Mouse (Mus musculus): ENCODE data around the gene Chst11. TPM values are rescaled to one million over a fixed set of nuclear protein-coding genes. Genes with fewer than 3 reads are reported as not detected.

The Chst11 gene
- polyA plus RNA-seq, 1 experiment: 10.4 TPM

GRCm38 (mm10) chr10:83220217-83220616 lies 234.9 kb downstream of the Chst11 start:
- Histone ChIP-seq H3K4me3 (replicated peaks) (no peak overlapping the region), H3K27me3 (replicated peaks) (peaks cover 4% of the 10 kb centered on the region), H3K4me1 (peaks cover 28% of the 10 kb centered on the region), H3K36me3 (replicated peaks; ENCODE audit: low read length) (no peaks in the 10 kb centered on the region), H3K9me3 (peaks cover 19% of the 10 kb centered on the region)
- TF ChIP-seq GATA1 (IDR thresholded peaks at IDR 0.05; ENCODE audit: borderline replicate concordance, low read length) (no peak), FLI1 (IDR thresholded peaks at IDR 0.05; ENCODE audit: low read length) (no peak)

GRCm38 (mm10) chr10:83220847-83221246 lies 235.5 kb downstream of the Chst11 start:
- Histone ChIP-seq H3K36me3 (replicated peaks; ENCODE audit: low read length) (no peaks in the 10 kb centered on the region), H3K4me3 (replicated peaks) (no peak overlapping the region), H3K9me3 (peaks cover 19% of the 10 kb centered on the region), H3K4me1 (peaks cover 22% of the 10 kb centered on the region), H3K27me3 (replicated peaks) (peaks cover 4% of the 10 kb centered on the region)
- no peak for TF ChIP-seq GATA1 (IDR thresholded peaks at IDR 0.05; ENCODE audit: borderline replicate concordance, low read length)
- no peak for TF ChIP-seq FLI1 (IDR thresholded peaks at IDR 0.05; ENCODE audit: low read length)

GRCm38 (mm10) chr10:83224999-83225398 lies 239.7 kb downstream of the Chst11 start:
- peaks cover 28% of the 10 kb centered on the region for H3K4me1 ChIP-seq
- peaks cover 26% of the 10 kb centered on the region for H3K9me3 ChIP-seq
- no peak for TF ChIP-seq FLI1 (IDR thresholded peaks at IDR 0.05; ENCODE audit: low read length)
- TF ChIP-seq GATA1 (IDR thresholded peaks at IDR 0.05; ENCODE audit: borderline replicate concordance, low read length): no peak
- H3K4me3 ChIP-seq (replicated peaks): no peak overlapping the region
- no peaks in the 10 kb centered on the region for H3K36me3 ChIP-seq (replicated peaks; ENCODE audit: low read length)
- H3K27me3 ChIP-seq (replicated peaks): no peaks in the 10 kb centered on the region

DNA sequence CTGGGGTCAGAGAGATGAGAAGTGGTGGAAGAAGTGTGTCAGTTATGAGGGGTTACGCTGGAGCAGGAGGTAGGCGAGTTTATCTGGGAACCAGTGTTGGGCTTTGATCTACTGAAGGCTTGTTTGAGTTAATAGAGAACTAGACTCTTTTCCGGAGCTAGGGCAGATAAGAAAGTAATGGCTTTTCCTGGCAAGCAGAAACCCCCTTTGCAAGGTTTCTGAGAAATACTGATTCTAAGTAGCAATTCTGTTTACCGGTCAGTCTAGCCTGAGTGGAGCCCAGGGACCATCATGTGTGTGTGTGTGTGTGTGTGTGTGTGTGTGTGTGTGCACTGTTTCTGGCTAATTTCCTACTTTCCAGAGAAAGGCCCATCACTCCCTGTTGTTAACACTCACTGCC lies 243.3 kb downstream of the Chst11 start:
- Histone ChIP-seq H3K9me3 (peaks cover 10% of the 10 kb centered on the region), H3K4me1 (peaks cover 28% of the 10 kb centered on the region), H3K36me3 (replicated peaks; ENCODE audit: low read length) (no peaks in the 10 kb centered on the region), H3K4me3 (replicated peaks) (no peak overlapping the region), H3K27me3 (replicated peaks) (no peaks in the 10 kb centered on the region)
- TF ChIP-seq FLI1 (IDR thresholded peaks at IDR 0.05; ENCODE audit: low read length): no peak
- no peak for TF ChIP-seq GATA1 (IDR thresholded peaks at IDR 0.05; ENCODE audit: borderline replicate concordance, low read length)

DNA sequence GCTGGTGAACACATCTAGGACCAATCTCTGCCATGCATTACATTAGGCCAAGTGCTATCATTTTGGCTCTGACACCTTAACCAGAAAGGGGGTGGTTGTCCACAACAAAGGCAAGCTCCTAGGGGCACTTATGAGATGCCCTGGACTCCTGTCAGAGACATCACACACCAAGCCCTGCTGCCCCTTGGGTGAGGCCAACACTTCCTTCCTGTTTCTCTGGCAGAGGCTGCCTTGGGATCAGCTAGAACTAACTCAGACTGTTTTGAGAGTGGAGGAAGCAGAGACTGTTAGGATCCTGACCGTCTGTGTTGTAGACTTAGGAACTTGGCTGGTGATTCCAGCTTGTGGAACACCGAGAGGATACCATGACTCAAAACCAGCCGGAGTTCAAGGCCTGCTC lies 248.7 kb downstream of the Chst11 start:
- peaks cover 4% of the 10 kb centered on the region; the same call in 1 of the 2 replicates for H3K9me3 ChIP-seq
- no peak for TF ChIP-seq FLI1 (IDR thresholded peaks at IDR 0.05; ENCODE audit: low read length)
- H3K4me1 ChIP-seq: peaks cover 28% of the 10 kb centered on the region
- H3K36me3 ChIP-seq (replicated peaks; ENCODE audit: low read length): no peaks in the 10 kb centered on the region
- no peaks in the 10 kb centered on the region for H3K27me3 ChIP-seq (replicated peaks)
- H3K4me3 ChIP-seq (replicated peaks): peak overlapping the region; percentile 11

DNA sequence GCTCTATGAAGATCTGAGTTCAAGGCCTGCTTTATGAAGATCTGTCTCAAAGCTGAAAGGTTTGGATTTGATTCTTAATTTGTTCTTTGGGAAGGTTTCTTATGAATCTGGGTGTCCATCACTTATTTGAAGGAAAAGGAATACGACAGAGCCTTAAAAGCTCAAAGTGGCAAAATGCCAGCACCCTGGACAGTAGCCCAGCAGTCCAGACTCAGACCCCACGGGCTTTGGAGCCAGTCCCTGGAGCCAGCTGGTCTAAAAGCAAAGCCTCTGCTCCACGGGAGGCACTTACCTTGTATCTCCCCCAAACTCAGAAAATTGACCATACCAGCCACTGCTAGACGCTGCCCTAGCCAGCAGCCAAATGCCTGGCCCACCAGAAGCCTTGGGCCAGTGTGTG lies 249.1 kb downstream of the Chst11 start:
- Histone ChIP-seq H3K9me3 (peaks cover 4% of the 10 kb centered on the region; the same call in 1 of the 2 replicates), H3K4me1 (peaks cover 24% of the 10 kb centered on the region)
- TF ChIP-seq FLI1 (IDR thresholded peaks at IDR 0.05; ENCODE audit: low read length): no peak
- TF ChIP-seq GATA1 (IDR thresholded peaks at IDR 0.05; ENCODE audit: borderline replicate concordance, low read length): no peak

DNA sequence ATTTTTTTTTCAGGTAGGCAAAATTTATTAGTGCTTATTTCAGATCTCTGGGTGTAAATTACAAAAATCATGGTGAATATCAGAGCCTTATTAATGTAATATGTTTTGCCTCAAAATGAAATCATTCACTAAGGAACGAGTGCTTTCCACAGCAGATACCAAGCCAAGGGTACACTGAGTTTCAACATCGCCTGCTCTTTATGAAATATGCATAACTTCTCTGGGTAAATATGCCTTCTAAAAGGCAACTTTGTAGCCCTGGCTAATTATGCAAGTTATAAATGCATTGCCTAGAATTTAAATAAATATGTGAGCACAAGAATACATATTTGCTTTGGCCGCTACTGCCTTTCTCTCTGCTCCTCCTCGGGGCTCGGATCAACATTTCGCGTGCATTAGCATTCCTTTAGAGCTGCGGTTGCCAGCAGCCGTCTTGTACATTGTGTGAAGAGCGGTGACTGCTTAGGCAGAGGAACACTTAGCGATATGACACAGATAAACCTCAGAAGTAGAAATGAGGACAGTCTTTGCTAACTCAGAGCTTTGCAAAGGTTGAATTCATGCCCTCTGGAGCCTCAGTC lies 256.9 kb downstream of the Chst11 start:
- no peaks in the 10 kb centered on the region for H3K9me3 ChIP-seq
- H3K4me3 ChIP-seq (replicated peaks): no peak overlapping the region
- H3K27me3 ChIP-seq (replicated peaks): peaks cover 21% of the 10 kb centered on the region
- no peaks in the 10 kb centered on the region for H3K36me3 ChIP-seq (replicated peaks; ENCODE audit: low read length)
- H3K4me1 ChIP-seq: peaks cover 3% of the 10 kb centered on the region; the same call in 1 of the 2 replicates
- no peak for TF ChIP-seq FLI1 (IDR thresholded peaks at IDR 0.05; ENCODE audit: low read length)
- TF ChIP-seq GATA1 (IDR thresholded peaks at IDR 0.05; ENCODE audit: borderline replicate concordance, low read length): no peak

More for the DNA sequence above, 249.1 kb downstream of the Chst11 start:
- H3K27me3 ChIP-seq (replicated peaks): peaks cover 2% of the 10 kb centered on the region
- no peak overlapping the region for H3K4me3 ChIP-seq (replicated peaks)
- no peaks in the 10 kb centered on the region for H3K36me3 ChIP-seq (replicated peaks; ENCODE audit: low read length)

DNA sequence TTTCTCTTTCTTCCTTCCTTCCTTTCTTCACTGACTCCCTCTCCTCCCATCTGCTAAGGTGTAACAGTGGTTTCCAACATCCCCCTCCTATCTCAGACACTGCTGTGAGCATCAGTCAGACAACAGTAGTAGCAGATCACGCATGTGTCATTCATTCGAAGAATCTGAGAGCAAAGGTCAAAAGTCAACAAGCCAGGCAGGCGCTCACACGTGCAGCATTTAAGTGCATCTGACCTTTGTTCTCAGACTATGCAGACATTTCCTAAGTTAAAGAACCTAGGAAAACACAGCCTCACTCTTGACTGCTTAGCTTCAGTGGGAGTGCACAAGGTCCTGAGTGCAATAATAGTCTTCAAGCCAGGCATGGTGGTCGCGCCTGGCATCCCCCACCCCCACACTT lies 258.8 kb downstream of the Chst11 start:
- no peaks in the 10 kb centered on the region for H3K36me3 ChIP-seq (replicated peaks; ENCODE audit: low read length)
- no peak for TF ChIP-seq FLI1 (IDR thresholded peaks at IDR 0.05; ENCODE audit: low read length)
- TF ChIP-seq GATA1 (IDR thresholded peaks at IDR 0.05; ENCODE audit: borderline replicate concordance, low read length): no peak
- peaks cover 25% of the 10 kb centered on the region for H3K27me3 ChIP-seq (replicated peaks)
- H3K9me3 ChIP-seq: no peaks in the 10 kb centered on the region
- no peak overlapping the region for H3K4me3 ChIP-seq (replicated peaks)
- H3K4me1 ChIP-seq: peaks cover 3% of the 10 kb centered on the region; the same call in 1 of the 2 replicates

Other genes starting within 250 kb of the Chst11 start
- 9.1 and 45.1 TPM in 2 replicates for gene Nfyb, start 221.4 kb upstream of the Chst11 start, polyA plus RNA-seq (2012; ENCODE audit: insufficient read depth, low replicate concordance)
- 80.6 and 172 TPM in 2 replicates for gene Txnrd1, start 151.5 kb upstream of the Chst11 start, polyA plus RNA-seq (2012; ENCODE audit: insufficient read depth, low replicate concordance)
- gene Eid3, start 118.9 kb upstream of the Chst11 start, polyA plus RNA-seq (2012; ENCODE audit: insufficient read depth, low replicate concordance): 1.2 TPM in 1 of 2 replicates, not detected in the other

All from megakaryocyte, embryonic 14.5 days (primary cell).